Mouse (Mus musculus): ENCODE measurements around the gene Gm4201.
"Not testable (repeated sequence)": the region's sequence is repeated elsewhere in the genome, so short reads cannot be mapped to it uniquely, and the experiment has no call there.

Gm4201 gene

DNA sequence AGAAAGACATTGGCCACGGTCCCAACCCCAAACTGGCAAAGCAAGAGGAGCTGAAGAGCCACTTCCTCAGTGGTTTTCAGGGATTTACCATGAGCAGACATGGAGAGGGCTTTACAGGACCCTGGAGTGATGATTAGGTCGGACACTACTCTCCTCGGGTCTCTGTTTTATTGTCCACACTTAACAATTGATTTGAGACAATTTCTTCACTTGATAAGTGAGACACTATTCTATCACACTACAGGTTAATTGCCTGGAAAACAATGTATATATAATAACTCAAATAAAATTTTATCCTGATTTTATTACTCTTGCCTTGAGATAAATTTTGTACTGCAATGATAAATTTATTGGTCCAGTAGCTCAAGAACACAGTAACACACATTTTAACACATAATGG is at the start of gene Gm4201:
Gene Gm4201, minus strand, starts transcription at position 101 of the 400 bp plus-strand sequence.
- not testable (repeated sequence) for DNase-seq

DNA sequence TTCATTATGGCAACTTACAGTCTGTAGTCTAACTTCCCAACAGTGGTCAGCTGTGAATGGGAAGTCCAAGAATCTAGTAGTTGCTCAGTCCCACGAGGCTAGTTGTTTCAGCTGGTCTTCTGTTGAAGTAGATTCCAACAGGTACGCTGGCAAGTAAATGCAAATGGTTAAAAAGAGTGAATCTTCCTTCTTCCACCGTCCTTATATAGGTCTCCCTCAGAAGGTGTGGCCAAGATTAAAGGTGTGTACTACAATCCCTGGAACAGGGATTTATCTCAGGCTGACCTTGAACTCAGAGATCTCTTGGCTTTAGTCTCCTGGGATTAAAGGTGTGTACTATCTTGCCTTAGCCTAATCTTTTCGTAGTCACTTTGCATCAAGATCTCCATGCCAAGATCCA is 22.9 kb upstream of the Gm4201 start, which contains the start of gene Gm4565:
Gene Gm4565, minus strand, starts transcription at position 101 of the 400 bp plus-strand sequence.
- DNase-seq = not testable (repeated sequence)

DNA sequence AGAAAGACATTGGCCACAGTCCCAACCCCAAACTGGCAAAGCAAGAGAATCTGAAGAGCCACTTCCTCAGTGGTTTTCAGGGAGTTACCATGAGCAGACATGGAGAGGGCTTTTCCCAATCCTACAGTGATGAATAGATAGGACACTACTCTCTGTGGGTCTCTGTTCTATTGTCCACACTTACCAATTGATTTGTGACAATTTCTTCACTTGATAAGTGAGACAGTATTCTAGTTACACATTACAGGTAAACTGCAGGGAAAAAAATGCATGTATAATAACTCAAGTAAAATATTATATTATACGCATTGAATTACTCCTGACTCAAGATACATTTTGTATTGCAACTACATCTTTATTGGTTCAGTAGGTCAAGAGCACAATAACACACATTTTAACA is 30.4 kb downstream of the Gm4201 start, which contains the start of gene Gm8677:
Gene Gm8677, minus strand, starts transcription at position 101 of the 400 bp plus-strand sequence.
- not testable (repeated sequence) for DNase-seq

DNA sequence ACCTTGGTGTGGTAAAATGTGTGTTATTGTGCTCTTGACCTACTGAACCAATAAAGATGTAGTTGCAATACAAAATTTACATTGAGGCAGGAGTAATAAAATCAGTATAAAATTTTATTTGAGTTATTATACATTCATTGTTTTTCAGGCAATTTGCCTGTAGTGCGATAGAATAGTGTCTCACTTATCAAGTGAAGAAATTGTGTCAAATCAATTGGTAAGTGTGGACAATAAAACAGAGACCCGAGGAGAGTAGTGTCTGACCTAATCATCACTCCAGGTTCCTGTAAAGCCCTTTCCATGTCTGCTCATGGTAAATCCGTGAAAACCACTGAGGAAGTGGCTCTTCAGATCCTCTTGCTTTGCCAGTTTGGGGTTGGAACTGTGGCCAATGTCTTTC is 42.5 kb downstream of the Gm4201 start, which contains the start of gene Vmn1r152:
Gene Vmn1r152, plus strand, starts transcription at position 301 of the 400 bp plus-strand sequence.
- not testable (repeated sequence) for DNase-seq
